Mouse (Mus musculus) testis, adult 2 months (tissue): ENCODE data around the gene Gtsf1. TPM values are rescaled to one million over a fixed set of nuclear protein-coding genes. Genes with fewer than 3 reads are reported as not detected.

Experiments used
- H3K27ac ChIP-seq: fragments of 200-500 bp; 2 replicates; pipeline ENCODE4 v1.5.1; 2012; ENCODE audit warnings: low read depth, low read length; ENCODE audit not compliant: control insufficient read depth, insufficient read depth
- H3K27me3 ChIP-seq: fragments of 200-500 bp; 2 replicates; pipeline ENCODE4 v1.6.1; 2012; ENCODE audit warnings: mild to moderate bottlenecking, low read length, moderate library complexity; ENCODE audit not compliant: control insufficient read depth, insufficient read depth
- H3K36me3 ChIP-seq: fragments of 200-500 bp; 2 replicates; pipeline ENCODE4 v1.6.1; 2012; ENCODE audit warnings: mild to moderate bottlenecking, low read length; ENCODE audit not compliant: control insufficient read depth, insufficient read depth
- H3K4me1 ChIP-seq: fragments of 200-500 bp; 2 replicates; pipeline ENCODE4 v1.6.1; 2012; ENCODE audit warnings: low read length; ENCODE audit not compliant: control insufficient read depth, insufficient read depth
- H3K4me3 ChIP-seq: fragments of 200-500 bp; 2 replicates; pipeline ENCODE4 v1.5.1; 2012; ENCODE audit warnings: low read depth, mild to moderate bottlenecking, low read length, moderate library complexity, mixed read lengths; ENCODE audit not compliant: control insufficient read depth
- CTCF ChIP-seq: fragments of 200-500 bp; IDR thresholded peaks from 2 replicates; pipeline ENCODE4 v1.5.1; 2012; ENCODE audit warnings: low read depth, mild to moderate bottlenecking, inconsistent platforms, low read length, moderate library complexity; ENCODE audit not compliant: control insufficient read depth, insufficient read depth, insufficient replicate concordance
- POLR2A ChIP-seq: fragments of 200-500 bp; IDR thresholded peaks from 2 replicates; pipeline ENCODE4 v1.6.1; 2012; ENCODE audit warnings: low read depth, mild to moderate bottlenecking, inconsistent platforms, low read length, moderate library complexity; ENCODE audit not compliant: control insufficient read depth
- polyA plus RNA-seq: library from polyadenylated mRNA; depleted of rRNA; stranded (reverse); fragments of >200 nt; gene quantifications from 2 replicates; pipeline ENCODE4 v1.2.3, GENCODE M21; 2012

The Gtsf1 gene
- polyA plus RNA-seq, 1 experiment, result 515 TPM

DNA sequence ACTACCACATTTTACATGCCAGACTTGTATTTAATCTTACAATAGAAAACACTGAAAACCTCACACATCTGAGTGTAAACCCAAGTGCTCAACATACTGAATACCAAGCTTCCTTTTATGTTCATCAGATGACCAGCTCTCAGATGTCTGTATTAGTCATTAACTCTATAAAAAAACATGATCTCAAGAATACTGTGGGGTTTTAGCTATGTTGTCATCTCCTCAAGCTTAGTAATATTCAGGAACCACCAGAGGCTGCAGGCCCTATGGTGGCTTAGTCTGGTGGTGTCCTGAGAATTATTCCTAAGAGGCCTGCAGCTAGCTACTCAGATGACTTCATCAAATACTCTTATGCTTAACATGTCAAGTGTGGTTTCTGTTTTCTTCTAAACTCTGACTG lies 36.7 kb downstream of the Gtsf1 start:
- Histone ChIP-seq H3K27ac (no peak overlapping the region), H3K27me3 (no peaks in the 10 kb centered on the region), H3K36me3 (no peaks in the 10 kb centered on the region), H3K4me1 (no peaks in the 10 kb centered on the region), H3K4me3 (no peak overlapping the region)
- TF ChIP-seq POLR2A (no peak), CTCF (no peak)

GRCm38 (mm10) chr15:103388556-103389145 lies 41.6 kb downstream of the Gtsf1 start:
- Histone ChIP-seq H3K27me3 (no peaks in the 10 kb centered on the region), H3K36me3 (no peaks in the 10 kb centered on the region), H3K4me1 (no peaks in the 10 kb centered on the region), H3K4me3 (no peak overlapping the region), H3K27ac (no peak overlapping the region)
- TF ChIP-seq CTCF (no peak), POLR2A (no peak)

- no peaks in the 10 kb centered on the region for H3K27me3 ChIP-seq
- no peak for TF ChIP-seq CTCF
- no peak for TF ChIP-seq POLR2A
- no peaks in the 10 kb centered on the region for H3K4me1 ChIP-seq
- no peak overlapping the region for H3K27ac ChIP-seq
- no peak overlapping the region for H3K4me3 ChIP-seq
- no peaks in the 10 kb centered on the region for H3K36me3 ChIP-seq
Measured at GRCm38 (mm10) chr15:103383771-103384488, 46.3 kb downstream of the Gtsf1 start.

DNA sequence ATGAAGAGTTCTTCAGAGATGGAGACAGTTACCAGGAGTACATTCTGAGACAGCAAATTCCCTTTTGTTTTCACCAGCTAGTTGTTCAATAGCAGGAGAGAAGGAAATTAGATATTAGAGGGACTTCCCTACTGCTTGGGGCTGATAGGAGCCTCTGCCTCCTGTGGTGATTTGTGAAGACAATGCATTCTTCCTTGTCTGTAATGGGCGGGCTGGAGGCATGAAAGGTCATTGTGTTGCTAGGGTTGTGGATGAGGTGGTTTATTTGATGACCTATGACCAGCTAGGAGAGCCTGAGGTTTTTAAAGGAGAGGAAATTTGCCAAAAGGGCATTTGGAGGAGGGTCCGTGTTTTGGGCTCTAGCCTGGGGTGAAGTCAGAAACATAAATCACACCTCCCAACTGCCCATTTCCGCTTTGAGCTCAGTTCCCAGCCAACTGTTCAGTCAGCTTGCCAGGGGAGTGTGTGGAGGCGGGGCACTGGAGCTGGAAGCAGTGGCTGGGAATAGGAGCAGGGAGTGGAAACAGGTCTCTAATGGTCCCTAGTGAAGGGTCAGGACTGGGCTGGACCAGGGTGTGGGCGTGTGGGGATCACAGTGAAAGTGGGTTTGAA lies 47.4 kb downstream of the Gtsf1 start:
- no peak for TF ChIP-seq POLR2A
- no peak for TF ChIP-seq CTCF
- Histone ChIP-seq H3K4me3 (no peak overlapping the region), H3K27me3 (no peaks in the 10 kb centered on the region), H3K36me3 (no peaks in the 10 kb centered on the region), H3K4me1 (no peaks in the 10 kb centered on the region), H3K27ac (no peak overlapping the region; the same call in 1 of the 2 replicates)

DNA sequence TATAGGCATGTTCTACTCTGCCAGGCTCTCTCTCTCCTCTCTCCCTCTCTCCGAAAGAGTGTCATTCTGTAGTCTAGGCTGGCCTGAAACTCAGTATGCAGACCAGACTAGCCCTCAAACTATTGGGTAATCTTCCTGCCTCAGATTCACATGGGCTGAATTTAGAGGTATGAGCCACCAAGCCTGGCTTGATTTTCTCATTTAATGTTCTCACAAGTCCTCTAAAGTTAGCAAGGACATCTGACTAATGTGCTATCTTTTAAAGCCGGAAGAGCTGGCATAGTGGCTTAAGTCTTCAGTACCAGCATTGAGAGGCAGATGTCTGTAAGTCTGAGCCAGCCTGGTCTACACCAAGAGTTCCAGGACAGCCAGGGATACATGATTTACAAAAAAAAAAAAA lies 48.2 kb downstream of the Gtsf1 start:
- no peaks in the 10 kb centered on the region for H3K27me3 ChIP-seq
- no peaks in the 10 kb centered on the region for H3K4me1 ChIP-seq
- H3K27ac ChIP-seq, result no peak overlapping the region
- TF ChIP-seq POLR2A (no peak), CTCF (no peak)
- H3K4me3 ChIP-seq, result no peak overlapping the region
- no peaks in the 10 kb centered on the region for H3K36me3 ChIP-seq

GRCm38 (mm10) chr15:103378665-103379356 lies 51.5 kb downstream of the Gtsf1 start:
- Histone ChIP-seq H3K4me1 (no peaks in the 10 kb centered on the region), H3K27me3 (no peaks in the 10 kb centered on the region), H3K27ac (no peak overlapping the region), H3K36me3 (no peaks in the 10 kb centered on the region), H3K4me3 (no peak overlapping the region)
- TF ChIP-seq CTCF, result no peak
- no peak for TF ChIP-seq POLR2A
